Mouse (Mus musculus): ENCODE measurements around the gene Arhgef26.

DNA sequence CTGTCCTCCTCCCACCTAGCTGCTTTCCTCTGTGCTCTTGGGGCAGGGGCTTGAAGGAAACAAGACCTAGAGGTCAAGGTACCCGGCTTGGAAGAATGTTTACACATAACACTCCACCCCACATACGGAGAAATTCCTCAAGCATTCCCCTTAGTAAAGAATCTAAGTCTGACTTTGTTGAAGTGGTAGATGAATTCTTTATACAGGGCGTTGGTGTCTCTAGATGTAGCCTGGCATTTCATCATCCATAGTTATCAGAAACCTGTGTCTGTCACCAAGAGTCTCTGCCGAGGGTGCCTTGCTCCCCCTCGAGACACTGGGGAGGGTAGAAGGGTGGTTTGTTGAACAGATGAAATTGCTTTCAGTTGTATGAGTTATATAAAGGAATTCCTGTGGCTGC, 41.8 kb downstream of the Arhgef26 start:
- no peak for TF ChIP-seq CTCF (IDR thresholded peaks at IDR 0.05; ENCODE audit: borderline replicate concordance, control insufficient read depth, extremely low read depth, insufficient read depth, low read length, poor library complexity)
- TF ChIP-seq POLR2A (IDR thresholded peaks at IDR 0.05; ENCODE audit: control insufficient read depth, extremely low read depth, insufficient read depth, low read length, poor library complexity) = no peak
